Mouse (Mus musculus) CH12.LX (cell line): Measurements from ENCODE around the gene Mrps7. TPM values are rescaled to one million over a fixed set of nuclear protein-coding genes. Genes with fewer than 3 reads are reported as not detected.

Experiments used
- DNase-seq: peaks from one replicate; pipeline ENCODE4 v3.0.0-alpha.2; 2013; ENCODE audit errors: extremely low read depth
- H3K27ac ChIP-seq: 2 replicates; pipeline ENCODE4 v1.5.1; 2012; ENCODE audit warnings: low read depth, mild to moderate bottlenecking, control low read depth, moderate library complexity; ENCODE audit not compliant: insufficient read depth
- H3K27me3 ChIP-seq: replicated peaks from 2 replicates; pipeline ENCODE3; 2012; ENCODE audit warnings: inconsistent platforms
- H3K36me3 ChIP-seq, 2 experiments: replicated peaks in 1 of 2; 2 replicates each; pipeline versions ENCODE3 to v1.6.1; 2012; ENCODE audit warnings: inconsistent platforms in 1 of 2, low read length in 1 of 2, mild to moderate bottlenecking in 1 of 2, mixed read lengths in 1 of 2, moderate library complexity in 1 of 2; ENCODE audit not compliant: control insufficient read depth in 1 of 2, insufficient read depth in 1 of 2
- H3K4me1 ChIP-seq, 2 experiments: 2 replicates each; pipeline ENCODE4 v1.6.1; 2012; ENCODE audit warnings: inconsistent platforms in 1 of 2, moderate library complexity in 1 of 2; ENCODE audit not compliant: insufficient read depth in 2 of 2, control insufficient read depth in 1 of 2
- H3K4me2 ChIP-seq: 2 replicates; pipeline ENCODE4 v1.6.1; 2012; ENCODE audit warnings: low read depth, mild to moderate bottlenecking, control low read depth; ENCODE audit not compliant: poor library complexity, insufficient read depth, severe bottlenecking
- H3K4me3 ChIP-seq, 3 experiments: fragments of 150-350 bp in 1 of 3; sonication (generic) in 1 of 3; replicated peaks in 1 of 3; 2 replicates each; pipeline versions ENCODE3 to v1.5.1; 2011 to 2012; ENCODE audit warnings: low read depth in 2 of 3, low read length in 2 of 3, mild to moderate bottlenecking in 2 of 3, moderate library complexity in 2 of 3, control low read depth in 1 of 3, improper control_type of control experiment in 1 of 3, inconsistent platforms in 1 of 3, mixed read lengths in 1 of 3; ENCODE audit not compliant: poor library complexity in 1 of 3
- H3K79me2 ChIP-seq: replicated peaks from 2 replicates; pipeline ENCODE4 v1.6.1; 2012; ENCODE audit warnings: mild to moderate bottlenecking, moderate library complexity; ENCODE audit not compliant: control insufficient read depth, poor library complexity, insufficient read depth, severe bottlenecking; ENCODE audit errors: extremely low read depth
- H3K9ac ChIP-seq: 2 replicates; pipeline ENCODE4 v1.6.1; 2012; ENCODE audit warnings: low read depth, mild to moderate bottlenecking, control low read depth, moderate library complexity; ENCODE audit not compliant: insufficient read depth
- H3K9me3 ChIP-seq: replicated peaks from 2 replicates; pipeline ENCODE3; 2012; ENCODE audit warnings: low read length, inconsistent platforms, mixed read lengths
- CHD1 ChIP-seq: IDR thresholded peaks from 2 replicates; pipeline ENCODE4 v1.6.1; 2012; ENCODE audit warnings: low read depth, low read length, improper control_type of control experiment, inconsistent platforms
- CHD2 ChIP-seq: IDR thresholded peaks from 2 replicates; pipeline ENCODE4 v1.6.1; 2011; ENCODE audit warnings: low read length, improper control_type of control experiment
- E2F4 ChIP-seq: IDR thresholded peaks from 2 replicates; pipeline ENCODE4 v1.6.1; 2011; ENCODE audit warnings: low read depth, low read length, improper control_type of control experiment; ENCODE audit not compliant: insufficient replicate concordance
- JUN ChIP-seq: IDR thresholded peaks from 2 replicates; pipeline ENCODE4 v1.6.1; 2011; ENCODE audit warnings: low read depth, mild to moderate bottlenecking, low read length, improper control_type of control experiment, moderate library complexity; ENCODE audit not compliant: insufficient read depth
- KAT2A ChIP-seq: IDR thresholded peaks from 2 replicates; pipeline ENCODE4 v1.6.1; 2012; ENCODE audit warnings: low read length, improper control_type of control experiment, inconsistent platforms; ENCODE audit not compliant: insufficient replicate concordance
- MAX ChIP-seq: IDR thresholded peaks from 2 replicates; pipeline ENCODE4 v1.6.1; 2011; ENCODE audit warnings: low read length, improper control_type of control experiment
- MEF2A ChIP-seq: IDR thresholded peaks from 2 replicates; pipeline ENCODE4 v1.6.1; 2014; ENCODE audit warnings: low read depth, mild to moderate bottlenecking, inconsistent platforms, low read length, improper control_type of control experiment, borderline replicate concordance
- PAX5 ChIP-seq: IDR thresholded peaks from 2 replicates; pipeline ENCODE4 v1.6.1; 2012; ENCODE audit warnings: low read length, inconsistent platforms, mixed read lengths
- POLR2A ChIP-seq: IDR thresholded peaks from 2 replicates; pipeline ENCODE4 v1.6.1; 2011; ENCODE audit warnings: low read depth, mild to moderate bottlenecking, improper control_type of control experiment, low read length
- POLR2AphosphoS2 ChIP-seq: IDR thresholded peaks from 2 replicates; pipeline ENCODE4 v1.6.1; 2011; ENCODE audit warnings: low read depth, low read length, improper control_type of control experiment
- RAD21 ChIP-seq: IDR thresholded peaks from 2 replicates; pipeline ENCODE4 v1.6.1; 2011; ENCODE audit warnings: low read depth, mild to moderate bottlenecking, low read length, improper control_type of control experiment, moderate library complexity
- SIN3A ChIP-seq: IDR thresholded peaks from 2 replicates; pipeline ENCODE4 v1.6.1; 2012; ENCODE audit warnings: low read length, improper control_type of control experiment, inconsistent platforms
- USF1 ChIP-seq: IDR thresholded peaks from 2 replicates; pipeline ENCODE4 v1.6.1; 2014; ENCODE audit warnings: low read depth, mild to moderate bottlenecking, inconsistent platforms, low read length, improper control_type of control experiment
- ZC3H11A ChIP-seq: IDR thresholded peaks from 2 replicates; pipeline ENCODE4 v1.6.1; 2012; ENCODE audit warnings: low read depth, mild to moderate bottlenecking, inconsistent platforms, low read length, improper control_type of control experiment
- dilution Hi-C: fragments of 300-500 bp; cut with MboI; formaldehyde crosslinking; loops from 2 replicates; pipeline ENCODE4 v1.14.3; 2020; ENCODE audit warnings: low sequenced_read_pairs; ENCODE audit not compliant: extremely low pct_unique_long_range_greater_than_20kb, extremely low pct_ligation_motif_present
- in situ Hi-C: fragments of 300-500 bp; cut with MboI; formaldehyde crosslinking; loops from 3 replicates; pipeline ENCODE4 v1.14.3; 2019; ENCODE audit warnings: low sequenced_read_pairs, low pct_ligation_motif_present, low pct_unique_long_range_greater_than_20kb, mixed read lengths
- polyA plus RNA-seq: library from polyadenylated mRNA; unstranded; fragments of >175 nt; gene quantifications from 2 replicates; pipeline ENCODE4 v1.2.1, GENCODE M21; 2012; ENCODE audit warnings: low read depth; ENCODE audit not compliant: insufficient read length
- total RNA-seq, 2 experiments: library from RNA; depleted of rRNA; stranded (reverse); fragments of 300-350 nt in 1 of 2; fragments of >200 nt in 1 of 2; gene quantifications; 2 replicates each; pipeline ENCODE4 v1.2.3; 2012 to 2014

Mrps7 gene
- total and polyA plus RNA-seq, 3 experiments: 154 to 172 (median 157) TPM

DNA sequence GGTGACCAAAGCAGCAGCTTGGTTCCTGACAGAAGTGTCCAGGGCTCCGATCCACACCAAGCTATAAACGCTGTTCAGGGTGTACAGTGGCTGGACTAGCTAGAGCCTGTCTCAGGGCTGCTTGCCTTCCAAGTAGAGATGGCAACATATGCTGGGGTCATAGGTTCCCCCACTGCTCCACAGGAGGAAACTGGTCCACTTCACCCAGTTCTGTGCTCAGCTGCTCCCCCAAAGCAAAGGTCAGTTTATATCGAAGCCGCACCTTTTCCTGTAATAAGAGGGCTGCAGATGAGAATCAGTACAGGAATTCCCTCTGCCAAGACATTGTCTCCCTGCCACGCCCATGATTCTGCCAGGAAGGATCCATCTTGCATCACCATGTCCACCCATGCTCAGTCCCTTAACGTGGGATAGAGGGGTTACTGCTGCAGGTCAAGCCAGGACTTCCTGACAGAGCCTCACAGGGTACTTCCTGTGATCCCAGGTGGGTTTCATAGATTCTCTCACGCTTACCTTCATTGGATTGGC is 18.1 kb upstream of the Mrps7 start:
- TF ChIP-seq SIN3A (no peak), POLR2AphosphoS2 (0 out of 2 replicates have a peak, but pooled peaks have one; percentile 22), POLR2A (peak; percentile 28; the same call in 1 of the 2 replicates), USF1 (no peak), CHD2 (peak; percentile 16; the same call in 1 of the 2 replicates)
- Histone ChIP-seq H3K27ac (no peak overlapping the region), H3K79me2 (no peaks in the 10 kb centered on the region), H3K4me1 (peaks cover 20 to 49% of the 10 kb centered on the region in 2 experiments), H3K4me2 (no peak overlapping the region), H3K27me3 (no peaks in the 10 kb centered on the region), H3K4me3 (no peak overlapping the region), H3K36me3 (peaks cover 95 to 97% of the 10 kb centered on the region in 2 experiments), H3K9me3 (no peaks in the 10 kb centered on the region), H3K9ac (no peak overlapping the region)
- in situ Hi-C loops (no loop called here), dilution Hi-C loops (no loop called here)
- no peak for DNase-seq

DNA sequence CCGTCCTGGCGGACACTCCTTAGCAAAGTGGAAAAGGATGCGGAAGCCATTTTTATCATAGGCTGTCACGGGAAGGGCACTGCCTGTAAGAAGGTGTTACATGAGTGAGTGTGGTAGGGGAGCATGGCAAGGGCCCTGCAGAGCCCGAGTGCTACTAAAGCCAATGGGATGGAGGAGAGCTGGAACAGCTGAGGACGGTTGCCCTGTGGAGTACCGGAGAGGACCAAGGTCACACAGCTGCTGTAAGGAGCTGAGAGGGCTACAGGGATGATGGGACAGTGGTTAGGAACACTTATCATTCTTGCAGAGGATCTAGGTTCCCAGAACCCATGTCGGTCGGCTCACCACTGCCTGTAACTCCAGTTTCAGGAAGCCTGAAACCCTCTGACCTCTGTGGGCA is 17.3 kb upstream of the Mrps7 start:
- H3K36me3 ChIP-seq: peaks cover 95 to 97% of the 10 kb centered on the region in 2 experiments
- dilution Hi-C loops: no loop called here
- in situ Hi-C loops: no loop called here

DNA sequence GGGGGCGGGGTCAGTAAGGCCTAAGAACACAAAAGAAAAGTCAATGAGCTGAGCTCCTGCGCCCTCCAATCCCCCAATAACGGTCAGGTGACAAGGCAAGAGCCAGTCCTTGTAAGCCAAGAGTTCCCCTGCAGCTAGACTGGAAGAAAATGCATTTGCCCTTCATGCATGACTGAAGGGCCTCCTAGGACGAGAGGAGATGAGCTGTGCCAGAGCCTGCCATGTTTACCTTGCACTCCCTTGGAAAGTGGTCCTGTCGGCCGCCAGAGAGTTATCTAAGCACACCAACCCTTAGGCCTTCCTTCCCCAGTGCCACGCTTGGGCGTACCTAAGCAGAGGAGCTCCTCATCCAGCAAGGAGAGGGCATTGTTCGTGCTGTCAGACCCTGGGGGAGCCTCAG is 15.7 kb upstream of the Mrps7 start:
- H3K27me3 ChIP-seq: no peaks in the 10 kb centered on the region
- dilution Hi-C loops (no loop called here), in situ Hi-C loops (no loop called here)
- H3K79me2 ChIP-seq: no peaks in the 10 kb centered on the region
- no peak overlapping the region for H3K4me2 ChIP-seq
- H3K4me1 ChIP-seq: peaks cover 13 to 38% of the 10 kb centered on the region in 2 experiments
- no peaks in the 10 kb centered on the region for H3K9me3 ChIP-seq
- H3K4me3 ChIP-seq: no peak overlapping the region
- H3K9ac ChIP-seq: no peak overlapping the region
- H3K36me3 ChIP-seq: peaks cover 95 to 96% of the 10 kb centered on the region in 2 experiments
- TF ChIP-seq CHD1 (no peak), JUN (no peak), USF1 (no peak), POLR2A (0 out of 2 replicates have a peak, but pooled peaks have one; percentile 8)
- no peak for DNase-seq
- no peak overlapping the region for H3K27ac ChIP-seq

More for the DNA sequence above, 17.3 kb upstream of the Mrps7 start:
- no peak overlapping the region for H3K27ac ChIP-seq
- no peak overlapping the region for H3K4me3 ChIP-seq
- H3K4me1 ChIP-seq: peaks cover 20 to 49% of the 10 kb centered on the region in 2 experiments
- H3K9me3 ChIP-seq: no peaks in the 10 kb centered on the region
- TF ChIP-seq CHD1: no peak
- TF ChIP-seq PAX5: no peak
- no peak for TF ChIP-seq MAX
- no peak for TF ChIP-seq RAD21
- TF ChIP-seq E2F4: no peak
- no peak for TF ChIP-seq MEF2A
- TF ChIP-seq KAT2A: no peak
- no peak for TF ChIP-seq SIN3A
- no peak for TF ChIP-seq ZC3H11A
- no peak for TF ChIP-seq CHD2
- H3K9ac ChIP-seq: no peak overlapping the region
- no peaks in the 10 kb centered on the region for H3K27me3 ChIP-seq
- H3K4me2 ChIP-seq: no peak overlapping the region
- DNase-seq: no peak
- no peaks in the 10 kb centered on the region for H3K79me2 ChIP-seq
